Mouse (Mus musculus): Measurements from ENCODE around the gene Ppp1r14b.

GRCm38 (mm10) chr19:6985300-6985699 is 10.5 kb downstream of the Ppp1r14b start:
- TF ChIP-seq CTCF (IDR thresholded peaks at IDR 0.05; ENCODE audit: extremely low read depth, insufficient read depth, low read length) (no peak), POLR2A (IDR thresholded peaks at IDR 0.05; ENCODE audit: extremely low read depth, insufficient read depth, low read length) (no peak)
